Mouse (Mus musculus) kidney, embryonic 15.5 days (tissue): ENCODE data around the gene Rpl23a. TPM values are rescaled to one million over a fixed set of nuclear protein-coding genes. Genes with fewer than 3 reads are reported as not detected.

ENCODE experiments used
- ATAC-seq: fragments of 200-750 bp; cut with Nextera tagmentation; replicated peaks from 2 replicates; pipeline ENCODE4 v1.8.0; 2017; ENCODE audit warnings: moderate TSS enrichment; ENCODE audit not compliant: low FRiP score
- H3K27ac ChIP-seq: fragments of 300-500 bp; sonication (generic); 2 replicates; pipeline ENCODE4 v1.5.1; 2015; ENCODE audit warnings: mild to moderate bottlenecking, inconsistent platforms
- H3K27me3 ChIP-seq: fragments of 300-500 bp; sonication (generic); 2 replicates; pipeline ENCODE4 v1.6.1; 2015; ENCODE audit warnings: inconsistent platforms
- H3K36me3 ChIP-seq: fragments of 300-500 bp; sonication (generic); 2 replicates; pipeline ENCODE4 v1.6.1; 2015; ENCODE audit warnings: inconsistent platforms
- H3K4me1 ChIP-seq: fragments of 300-500 bp; sonication (generic); 2 replicates; pipeline ENCODE4 v1.6.1; 2015; ENCODE audit warnings: inconsistent platforms
- H3K4me2 ChIP-seq: fragments of 300-500 bp; sonication (generic); 2 replicates; pipeline ENCODE4 v1.6.1; 2015; ENCODE audit warnings: moderate library complexity, mild to moderate bottlenecking, inconsistent platforms
- H3K4me3 ChIP-seq: fragments of 300-500 bp; sonication (generic); replicated peaks from 2 replicates; pipeline ENCODE4 v1.5.1; 2015; ENCODE audit warnings: mild to moderate bottlenecking, inconsistent platforms
- H3K9ac ChIP-seq: fragments of 300-500 bp; sonication (generic); 2 replicates; pipeline ENCODE4 v1.6.1; 2015; ENCODE audit warnings: mild to moderate bottlenecking, inconsistent platforms
- H3K9me3 ChIP-seq: fragments of 300-500 bp; sonication (generic); replicated peaks from 2 replicates; pipeline ENCODE4 v1.6.1; 2016; ENCODE audit warnings: inconsistent platforms
- WGBS: fragments of 180-500 bp; shearing (Covaris S2); methylation state at CpG from one replicate; pipeline ENCODE4 v1.1.7; 2015; ENCODE audit warnings: mixed read lengths; 5-methylcytosine and 5-hydroxymethylcytosine counted together
- polyA plus RNA-seq: library from polyadenylated mRNA; unstranded; fragments of >200 nt; fragmentation: Nextera tagmentation; extraction: Ambion mirVana; gene quantifications from 2 replicates; pipeline ENCODE4 v1.2.1, GENCODE M21; 2015

The Rpl23a gene
- 1,327 and 1,492 TPM in 2 replicates for polyA plus RNA-seq

DNA sequence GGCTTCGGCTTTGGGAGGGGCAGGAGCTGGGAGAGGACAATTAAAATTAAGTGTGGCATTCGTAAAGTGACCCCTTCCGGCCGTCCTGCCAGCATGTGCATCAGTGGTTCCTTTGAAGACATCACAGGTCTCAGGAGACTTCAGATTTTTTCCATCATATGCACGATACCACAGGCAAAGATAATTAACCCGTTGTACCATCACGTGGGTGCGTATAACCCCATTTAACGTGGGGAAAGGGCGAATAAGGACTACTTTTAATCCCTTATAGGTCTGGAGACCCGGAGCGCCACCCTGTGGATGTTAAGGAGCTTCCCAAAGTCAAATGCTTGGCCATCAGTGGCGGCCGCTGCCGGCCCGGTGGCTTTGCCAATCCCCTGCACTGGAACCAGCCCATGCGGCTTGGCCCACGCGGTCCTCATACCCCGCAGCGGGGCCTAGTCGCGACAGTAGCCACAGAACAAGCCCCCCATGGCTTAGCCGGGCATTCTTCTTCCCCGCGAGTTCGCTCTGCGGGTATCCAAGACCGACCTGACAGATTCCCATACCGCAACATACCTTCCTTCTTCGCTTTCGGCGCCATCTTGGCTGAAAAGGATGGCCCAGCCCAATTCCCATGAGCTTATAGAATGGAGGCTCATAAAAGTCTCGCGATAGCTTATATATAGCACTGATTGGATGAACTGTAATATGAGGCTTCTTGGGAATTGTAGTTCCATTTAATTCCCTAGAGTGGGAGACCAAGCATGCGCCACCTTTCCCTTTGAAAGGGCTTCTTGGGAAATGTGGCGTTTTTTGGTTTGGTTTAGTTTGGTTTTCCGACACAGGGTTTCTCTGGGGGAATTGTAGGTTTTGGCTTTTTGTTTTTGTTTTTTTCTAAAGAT is at the start of gene Rpl23a:
Gene Rpl23a, minus strand, starts transcription at position 624 of the 884 bp plus-strand sequence.
- peak within 1 kb of the TSS; percentile 97 for H3K9ac ChIP-seq
- H3K4me2 ChIP-seq, result peak within 1 kb of the TSS; percentile 94
- no peaks in the 10 kb centered on the region for H3K9me3 ChIP-seq
- peak within 1 kb of the TSS; percentile 95 for H3K4me3 ChIP-seq
- ATAC-seq, result peak; percentile 83
- H3K27me3 ChIP-seq, result no peaks in the 10 kb centered on the region
- WGBS, result under 1% methylated on average over 38 of the region's 38 CpGs
- H3K36me3 ChIP-seq, result peaks cover 32% of the 10 kb centered on the region
- peak within 1 kb of the TSS; percentile 96 for H3K27ac ChIP-seq
- peaks cover 50% of the 10 kb centered on the region for H3K4me1 ChIP-seq

DNA sequence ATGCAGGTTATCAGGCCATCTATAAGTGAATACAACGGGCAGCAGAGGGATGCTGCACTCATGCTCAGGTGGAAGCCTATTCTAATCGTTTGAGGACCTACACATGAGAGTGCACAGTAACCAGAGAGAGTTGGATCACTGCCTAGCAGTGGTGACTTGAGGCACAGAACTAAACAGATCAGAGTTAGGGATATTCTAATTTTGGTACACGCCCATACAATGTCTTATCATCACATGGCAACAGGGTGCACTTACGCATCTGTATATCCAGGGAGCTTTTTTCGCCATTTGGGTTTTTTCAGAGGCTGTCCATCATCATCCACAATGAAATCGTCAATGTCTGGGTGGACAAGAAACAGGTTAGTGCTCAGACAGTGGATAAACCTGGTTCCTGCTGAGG is 48.1 kb upstream of the Rpl23a start:
- WGBS, result 92% methylated on average over 6 of the region's 6 CpGs
- ATAC-seq, result no peak
- no peak overlapping the region for H3K27ac ChIP-seq
- no peak overlapping the region for H3K4me3 ChIP-seq
- no peaks in the 10 kb centered on the region for H3K9me3 ChIP-seq
- no peaks in the 10 kb centered on the region for H3K4me1 ChIP-seq
- no peaks in the 10 kb centered on the region for H3K27me3 ChIP-seq
- H3K4me2 ChIP-seq, result no peak overlapping the region
- peaks cover 93% of the 10 kb centered on the region for H3K36me3 ChIP-seq
- H3K9ac ChIP-seq, result no peak overlapping the region

DNA sequence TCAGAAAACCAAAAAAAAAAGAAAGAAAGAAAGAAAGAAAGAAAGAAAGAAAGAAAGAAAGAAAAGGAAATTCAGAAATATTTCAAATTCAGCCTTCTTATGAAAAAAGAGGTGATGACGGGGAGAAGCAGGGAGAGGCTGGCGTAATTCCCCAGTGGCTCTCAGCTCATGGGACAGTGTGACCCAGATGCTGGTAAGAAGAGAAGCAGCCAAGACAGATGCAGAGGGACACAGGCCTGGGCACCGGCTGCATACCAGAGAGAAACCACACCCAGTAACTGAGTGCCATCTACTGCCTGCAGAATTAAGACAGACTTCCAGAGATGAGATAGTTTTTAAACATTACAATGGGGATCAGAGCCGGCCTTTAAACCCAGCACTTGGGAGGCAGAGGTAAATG is 40.2 kb upstream of the Rpl23a start:
- Histone ChIP-seq H3K27ac (no peak overlapping the region), H3K4me1 (no peaks in the 10 kb centered on the region), H3K27me3 (no peaks in the 10 kb centered on the region), H3K9me3 (no peaks in the 10 kb centered on the region), H3K4me2 (no peak overlapping the region), H3K4me3 (no peak overlapping the region), H3K36me3 (peaks cover 98% of the 10 kb centered on the region), H3K9ac (no peak overlapping the region)
- no peak for ATAC-seq
- WGBS, result 95% methylated on average over 4 of the region's 4 CpGs

DNA sequence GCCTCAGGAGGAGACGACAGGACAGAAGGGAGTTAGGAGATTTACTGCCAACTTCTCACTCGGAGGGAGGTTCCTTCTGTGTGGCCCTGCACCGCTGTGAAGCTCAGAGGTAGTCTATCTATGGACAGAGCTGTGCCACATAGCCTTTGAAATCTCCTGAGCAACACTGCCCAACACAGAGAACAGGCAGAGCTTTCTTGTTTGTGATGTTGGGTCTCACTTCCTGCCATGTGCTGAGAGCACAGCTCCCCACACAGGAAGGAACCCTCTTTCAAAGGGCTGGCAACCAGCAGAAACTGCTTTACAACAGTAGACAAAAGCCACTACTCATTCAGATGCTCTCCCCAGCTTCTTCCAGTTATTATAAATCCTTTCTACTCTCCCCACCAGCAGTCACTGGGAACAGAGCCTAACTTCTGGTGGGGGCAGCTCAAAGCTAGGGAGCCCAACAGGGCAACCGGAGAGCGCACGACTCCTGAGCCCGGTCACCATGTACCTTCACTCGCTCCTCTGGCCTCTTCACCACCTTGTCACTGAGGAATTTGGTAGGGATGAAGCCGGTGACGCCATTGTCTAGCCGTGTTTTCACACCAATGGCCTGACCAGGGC is 32.4 kb upstream of the Rpl23a start:
- WGBS, result 80% methylated on average over 11 of the region's 11 CpGs
- H3K9me3 ChIP-seq, result no peaks in the 10 kb centered on the region
- no peak overlapping the region for H3K27ac ChIP-seq
- H3K36me3 ChIP-seq, result peaks cover 99% of the 10 kb centered on the region
- H3K4me1 ChIP-seq, result no peaks in the 10 kb centered on the region
- no peaks in the 10 kb centered on the region for H3K27me3 ChIP-seq
- no peak overlapping the region for H3K4me2 ChIP-seq
- no peak overlapping the region for H3K9ac ChIP-seq
- H3K4me3 ChIP-seq, result no peak overlapping the region
- ATAC-seq, result no peak

DNA sequence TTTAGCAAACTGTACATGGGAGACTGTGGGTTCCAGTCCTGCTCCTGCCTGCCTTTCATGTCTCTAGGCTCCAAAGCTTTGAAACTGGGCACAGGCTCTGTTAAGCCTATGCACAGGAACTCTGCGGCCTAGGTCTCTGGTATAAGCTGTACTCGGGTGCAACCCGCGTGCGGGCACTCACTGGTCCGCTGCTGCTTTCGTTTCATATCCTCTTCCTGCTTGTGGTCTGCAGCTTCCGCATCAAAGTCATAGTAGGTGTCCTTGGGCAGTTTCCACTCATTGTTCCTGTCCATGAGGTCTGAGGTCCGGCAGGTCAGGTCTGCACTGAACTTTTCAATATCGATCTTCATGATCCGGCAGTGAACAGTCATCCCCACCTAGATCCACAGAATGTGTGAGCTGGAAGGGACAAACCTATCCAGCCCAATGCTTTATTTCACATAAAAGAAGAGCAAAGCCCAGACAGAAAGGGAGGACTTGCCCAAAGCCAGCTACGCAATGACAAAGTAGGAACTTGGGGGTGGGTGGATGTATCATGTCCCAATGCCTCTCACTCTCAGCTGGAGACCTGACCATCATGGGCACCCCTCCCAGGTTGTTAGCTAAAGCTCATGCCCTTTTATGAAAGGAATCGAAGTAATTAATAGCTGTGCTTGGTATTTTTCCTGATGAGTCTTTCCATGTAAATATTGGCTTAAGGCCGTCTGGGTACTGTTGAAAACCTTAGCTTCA is 29.9 kb upstream of the Rpl23a start:
- H3K36me3 ChIP-seq, result peaks cover 100% of the 10 kb centered on the region
- WGBS, result 95% methylated on average over 14 of the region's 14 CpGs
- H3K4me3 ChIP-seq, result no peak overlapping the region
- no peaks in the 10 kb centered on the region for H3K27me3 ChIP-seq
- H3K27ac ChIP-seq, result no peak overlapping the region
- no peak for ATAC-seq
- H3K9ac ChIP-seq, result no peak overlapping the region
- no peaks in the 10 kb centered on the region for H3K9me3 ChIP-seq
- H3K4me1 ChIP-seq, result no peaks in the 10 kb centered on the region
- no peak overlapping the region for H3K4me2 ChIP-seq

DNA sequence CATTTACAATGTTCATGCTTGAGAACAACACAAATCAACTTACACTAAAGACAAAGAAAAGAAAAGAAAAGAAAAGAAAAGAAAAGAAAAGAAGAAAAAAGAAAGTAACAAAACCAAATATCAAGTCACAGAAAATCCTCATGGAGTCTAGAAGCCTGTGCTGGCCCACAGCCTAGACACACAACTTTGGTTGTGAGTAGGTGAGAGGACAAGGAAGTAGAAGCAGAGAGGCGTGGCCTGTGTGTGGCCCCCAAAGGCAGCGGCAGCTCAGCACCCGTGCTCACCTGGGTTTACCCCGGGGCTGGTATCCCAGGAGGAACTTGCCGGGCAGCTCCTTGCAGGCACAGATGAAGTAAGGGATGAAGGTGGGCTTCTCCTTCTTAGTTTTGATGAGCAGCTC is 28.1 kb upstream of the Rpl23a start:
- Histone ChIP-seq H3K27me3 (no peaks in the 10 kb centered on the region), H3K9me3 (no peaks in the 10 kb centered on the region), H3K4me3 (no peak overlapping the region), H3K27ac (no peak overlapping the region), H3K4me2 (no peak overlapping the region), H3K9ac (no peak overlapping the region), H3K4me1 (no peaks in the 10 kb centered on the region; the same call in 1 of the 2 replicates), H3K36me3 (peaks cover 100% of the 10 kb centered on the region)
- no peak for ATAC-seq
- 88% methylated on average over 5 of the region's 5 CpGs for WGBS

DNA sequence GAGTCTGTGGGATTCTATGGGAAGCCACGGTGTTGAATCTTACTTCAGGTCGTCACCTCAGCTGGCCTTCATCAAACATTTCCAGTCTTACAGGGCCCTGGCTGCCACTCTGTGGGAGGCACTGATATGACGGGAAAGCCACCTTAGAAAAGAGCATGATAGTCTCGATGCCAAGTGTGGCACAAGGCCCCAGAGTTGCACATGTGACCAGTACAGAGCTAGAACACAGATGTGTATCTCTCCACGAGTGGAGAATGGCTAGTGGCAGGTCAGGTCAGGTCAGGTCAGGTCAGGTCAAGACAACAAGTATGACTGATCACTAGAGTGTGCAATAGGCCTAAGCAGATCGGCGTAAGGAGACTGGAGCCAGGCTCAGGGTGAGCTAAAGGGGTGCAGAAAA is 27.2 kb upstream of the Rpl23a start:
- Histone ChIP-seq H3K4me1 (peaks cover 9% of the 10 kb centered on the region), H3K9ac (no peak overlapping the region), H3K9me3 (no peaks in the 10 kb centered on the region), H3K36me3 (peaks cover 100% of the 10 kb centered on the region), H3K27me3 (no peaks in the 10 kb centered on the region), H3K4me2 (no peak overlapping the region), H3K27ac (no peak overlapping the region), H3K4me3 (no peak overlapping the region)
- 64% methylated on average over 7 of the region's 7 CpGs for WGBS
- ATAC-seq, result no peak

DNA sequence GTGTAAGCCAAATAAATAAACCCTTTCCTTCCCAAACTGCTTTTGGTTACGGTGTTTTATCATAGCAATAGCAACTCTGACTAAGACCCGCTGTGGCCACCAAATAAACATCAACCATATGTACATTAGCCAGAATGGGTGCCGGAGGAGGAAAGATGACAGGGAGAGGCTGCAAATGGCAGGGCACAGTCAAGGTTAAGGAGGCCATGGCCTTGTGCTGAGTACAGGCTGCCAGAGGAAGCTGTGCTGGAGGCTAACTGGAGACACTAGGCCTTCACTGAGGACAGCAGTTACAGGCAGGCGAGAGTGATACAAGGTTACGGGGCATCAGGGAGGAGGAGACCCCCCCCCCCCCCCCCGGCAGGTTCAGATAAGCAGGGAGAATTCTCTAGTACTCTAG is 26.5 kb upstream of the Rpl23a start:
- Histone ChIP-seq H3K36me3 (peaks cover 99% of the 10 kb centered on the region), H3K4me1 (peaks cover 15% of the 10 kb centered on the region), H3K9ac (no peak overlapping the region), H3K27ac (no peak overlapping the region), H3K4me2 (no peak overlapping the region), H3K27me3 (no peaks in the 10 kb centered on the region), H3K9me3 (no peaks in the 10 kb centered on the region), H3K4me3 (no peak overlapping the region)
- no peak for ATAC-seq
- 92% methylated on average over 6 of the region's 6 CpGs for WGBS

DNA sequence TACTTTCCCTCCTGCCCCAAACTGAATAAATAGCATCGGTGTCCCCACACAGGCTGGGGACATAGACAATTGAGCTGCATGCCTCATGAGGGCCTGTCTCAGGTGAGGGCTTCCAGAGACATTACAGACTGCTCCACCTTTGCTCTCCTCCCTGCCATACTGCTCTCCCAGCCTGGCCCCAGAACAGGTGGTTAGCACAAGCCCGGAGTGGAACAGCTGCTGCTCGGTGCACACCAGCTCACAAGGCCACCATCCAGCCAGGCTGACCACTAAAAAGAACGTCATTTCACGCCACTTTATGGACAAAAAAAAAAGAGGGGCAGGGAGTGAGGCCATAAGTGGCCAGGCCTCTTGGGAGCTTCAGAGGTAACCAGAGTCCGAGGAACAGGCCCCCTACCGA is 23.8 kb upstream of the Rpl23a start:
- WGBS, result 86% methylated on average over 7 of the region's 7 CpGs
- H3K9ac ChIP-seq, result no peak overlapping the region
- H3K4me3 ChIP-seq, result no peak overlapping the region
- peaks cover 15% of the 10 kb centered on the region for H3K4me1 ChIP-seq
- no peak overlapping the region for H3K27ac ChIP-seq
- no peaks in the 10 kb centered on the region for H3K9me3 ChIP-seq
- no peak overlapping the region for H3K4me2 ChIP-seq
- no peaks in the 10 kb centered on the region for H3K27me3 ChIP-seq
- peaks cover 81% of the 10 kb centered on the region for H3K36me3 ChIP-seq
- ATAC-seq, result no peak

DNA sequence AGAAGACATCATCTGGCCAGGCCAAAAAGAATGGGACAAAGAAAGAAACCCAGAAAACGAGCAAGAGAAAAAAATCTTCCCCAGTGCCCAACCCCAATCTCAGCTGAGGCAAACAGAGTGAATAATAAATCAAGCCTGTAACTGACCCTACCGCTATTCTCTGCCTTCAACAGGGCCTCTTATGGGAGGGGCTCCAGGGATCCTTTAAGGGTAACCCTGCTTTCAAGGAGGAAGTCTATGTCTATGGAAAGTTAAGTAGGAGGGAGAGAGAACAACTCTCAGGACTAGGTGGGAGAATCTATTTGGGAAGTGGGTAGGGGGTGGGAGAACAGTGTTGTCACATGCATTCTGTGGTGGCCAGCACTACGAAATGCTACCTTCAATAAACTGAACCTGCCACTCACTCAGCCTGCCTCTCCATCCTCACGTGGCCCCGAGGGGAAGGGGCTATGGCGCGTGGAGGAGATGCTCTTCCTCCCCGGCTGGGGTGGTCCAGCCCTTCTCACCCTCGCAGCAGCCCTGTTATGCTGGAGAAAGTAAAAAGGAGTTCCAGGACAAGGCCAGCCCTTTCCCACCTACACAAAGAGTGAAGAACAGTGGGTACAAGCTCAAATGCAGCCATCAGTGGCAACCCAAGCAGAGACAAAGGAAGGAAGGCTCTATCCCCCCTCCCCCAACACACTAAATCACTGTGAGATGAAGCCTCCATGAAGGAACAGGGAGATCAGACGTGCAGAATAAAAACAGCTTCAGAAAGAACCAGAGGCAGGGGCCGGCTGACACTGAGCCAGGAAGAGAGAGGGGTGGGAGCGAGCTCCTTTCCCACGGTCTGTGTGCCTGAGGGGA is 22.2 kb upstream of the Rpl23a start:
- Histone ChIP-seq H3K36me3 (peaks cover 65% of the 10 kb centered on the region), H3K9ac (no peak overlapping the region), H3K27me3 (no peaks in the 10 kb centered on the region), H3K4me2 (no peak overlapping the region), H3K9me3 (no peaks in the 10 kb centered on the region), H3K27ac (peak overlapping the region; percentile 72), H3K4me1 (peaks cover 15% of the 10 kb centered on the region), H3K4me3 (no peak overlapping the region)
- WGBS, result 15% methylated on average over 13 of the region's 13 CpGs
- no peak for ATAC-seq

DNA sequence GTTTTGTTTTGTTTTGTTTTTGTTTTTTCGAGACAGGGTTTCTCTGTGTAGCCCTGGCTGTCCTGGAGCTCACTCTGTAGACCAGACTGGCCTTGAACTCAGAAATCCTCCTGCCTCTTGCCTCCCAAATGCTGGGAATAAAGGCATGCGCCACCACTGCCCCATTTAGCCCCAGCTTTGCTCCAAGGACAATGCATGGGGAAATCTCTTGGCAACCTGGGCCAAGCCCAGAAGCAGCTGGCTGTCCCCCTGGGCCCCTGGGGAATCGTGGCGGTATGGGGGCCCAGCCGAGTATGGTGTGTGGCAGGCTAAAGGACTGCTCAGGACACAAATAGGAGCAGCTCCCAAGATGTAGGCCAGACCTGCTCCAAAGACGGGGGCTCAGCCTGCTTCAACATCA is 20.9 kb upstream of the Rpl23a start:
- H3K9ac ChIP-seq, result no peak overlapping the region
- H3K27ac ChIP-seq, result no peak overlapping the region
- no peak overlapping the region for H3K4me3 ChIP-seq
- peaks cover 52% of the 10 kb centered on the region for H3K36me3 ChIP-seq
- peaks cover 15% of the 10 kb centered on the region for H3K4me1 ChIP-seq
- ATAC-seq, result no peak
- no peaks in the 10 kb centered on the region for H3K27me3 ChIP-seq
- H3K9me3 ChIP-seq, result no peaks in the 10 kb centered on the region
- 89% methylated on average over 6 of the region's 6 CpGs for WGBS
- no peak overlapping the region for H3K4me2 ChIP-seq
